Mouse (Mus musculus) liver, embryonic 14.5 days (tissue): ENCODE measurements at regions not wholly inside any gene's neighbourhood (a gene's known extent, or its start where the extent isn't known, plus 50 kb on each side); places are given as distances from the start of the nearest gene placed in this dataset.

ENCODE experiments used
- CTCF ChIP-seq: IDR thresholded peaks from 2 replicates; pipeline ENCODE4 v1.5.1; 2016; ENCODE audit warnings: antibody characterized with exemption, low read depth, control low read depth
- EP300 ChIP-seq: IDR thresholded peaks from 2 replicates; pipeline ENCODE4 v1.6.1; 2016; ENCODE audit warnings: antibody characterized with exemption, low read depth

DNA sequence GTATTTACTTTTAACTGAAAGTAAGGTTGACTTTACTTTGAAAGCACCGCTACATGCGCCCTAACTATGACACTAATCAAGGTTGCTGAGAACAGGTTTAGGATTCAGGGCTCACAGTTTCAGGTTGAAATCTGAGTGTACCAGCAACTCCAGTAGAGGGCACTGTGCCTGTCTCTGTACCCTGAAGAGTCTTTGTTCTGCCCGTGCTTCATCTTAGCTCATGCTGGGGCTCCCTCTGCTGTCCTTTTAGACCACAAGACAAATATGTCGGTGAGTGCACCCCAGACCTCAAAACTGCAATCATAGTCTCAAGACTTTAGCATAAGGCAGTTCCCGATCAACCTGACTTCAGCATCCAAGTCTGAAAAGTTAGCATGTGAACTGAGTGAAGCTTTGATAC lies 440.9 kb upstream of the Fam241a start:
- peak; percentile 72 for TF ChIP-seq CTCF
- TF ChIP-seq EP300, result no peak
